Mouse (Mus musculus): ENCODE measurements around the gene Krt39.
A peak's percentile ranks its signal among the peaks of the same experiment; 100 is the strongest.

Gene Krt39

GRCm38 (mm10) chr11:99472405-99472804 lies 48.7 kb downstream of the Krt39 start:
- DNase-seq (ENCODE audit: inconsistent age in 2 of 2, low spot score in 1 of 2), result no peak

DNA sequence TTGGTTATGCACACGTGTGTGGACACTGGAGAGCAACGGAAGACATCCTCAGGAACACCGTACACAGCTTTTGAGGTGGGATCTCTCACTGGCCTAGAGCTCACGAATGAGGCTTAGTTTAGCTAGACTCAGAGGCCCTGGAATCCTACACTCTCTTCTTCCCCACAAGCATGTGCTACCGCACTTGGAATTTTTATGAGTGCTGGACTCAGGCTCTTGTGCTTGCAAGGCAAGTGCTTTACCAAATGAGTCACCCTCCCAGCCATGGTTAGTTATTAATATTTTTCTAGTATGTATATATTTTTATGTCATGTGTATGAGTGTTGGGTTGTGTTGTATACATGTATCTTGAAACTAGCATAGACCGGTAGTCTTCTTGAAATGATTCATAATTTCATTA lies 49.2 kb downstream of the Krt39 start:
- DNase-seq (ENCODE audit: inconsistent age in 2 of 2, low spot score in 1 of 2), result no peak

DNA sequence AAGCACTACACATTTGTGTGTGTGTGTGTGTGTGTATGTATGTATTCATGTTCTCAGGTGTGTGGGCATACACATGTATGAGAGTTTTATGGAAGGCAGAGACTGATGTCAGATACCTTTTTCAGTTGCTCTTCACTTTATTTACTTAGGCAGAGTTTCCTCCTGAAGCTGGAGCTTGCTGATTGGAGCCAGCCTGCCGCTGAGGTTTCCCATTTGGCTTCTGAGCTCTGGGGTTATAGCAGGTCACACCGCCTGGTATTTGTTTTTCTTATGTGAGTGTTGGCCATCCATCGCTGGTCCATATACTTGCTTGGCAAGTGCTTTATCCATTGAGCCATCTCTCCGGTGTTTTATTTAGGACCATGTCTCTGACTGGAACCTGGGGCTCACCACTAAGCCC lies 51.9 kb downstream of the Krt39 start:
- no peak for DNase-seq (ENCODE audit: inconsistent age in 2 of 2, low spot score in 1 of 2)

DNA sequence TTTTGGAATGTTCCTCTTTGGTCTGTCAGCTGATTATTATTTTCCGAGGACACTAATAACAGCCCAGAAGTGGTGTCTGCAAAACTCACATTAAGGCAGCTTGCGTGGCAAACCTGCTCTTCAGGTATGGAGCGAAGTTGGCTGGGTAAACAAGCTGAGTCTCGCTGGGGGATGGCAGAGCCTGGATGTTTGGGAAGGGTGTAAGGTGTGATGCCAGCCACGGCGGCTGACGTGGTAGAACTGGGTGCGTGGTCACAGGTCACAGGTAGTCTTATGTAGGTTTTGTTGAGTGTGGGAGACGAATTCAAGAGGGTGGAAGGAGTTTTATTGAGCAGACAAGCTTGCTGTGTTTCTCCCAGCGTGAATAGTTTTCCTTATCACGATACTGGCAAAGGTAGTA lies 52.6 kb downstream of the Krt39 start:
- no peak for DNase-seq (ENCODE audit: inconsistent age in 2 of 2, low spot score in 1 of 2)

GRCm38 (mm10) chr11:99466316-99466715 lies 54.8 kb downstream of the Krt39 start:
- DNase-seq (ENCODE audit: inconsistent age in 2 of 2, low spot score in 1 of 2), result peak in 1 of 2 experiments; percentile 20

GRCm38 (mm10) chr11:99464836-99465235 lies 56.3 kb downstream of the Krt39 start:
- peak; percentile 73 to 94 for DNase-seq (ENCODE audit: inconsistent age in 2 of 2, low spot score in 1 of 2)
